Mouse (Mus musculus): ENCODE measurements around the gene Taok1. TPM values are rescaled to one million over a fixed set of nuclear protein-coding genes. Genes with fewer than 3 reads are reported as not detected.

Taok1 gene
- 38.5 to 46.5 TPM (median 44.7 TPM) in 4 replicates for total RNA-seq (2023; ENCODE audit: inconsistent age)

GRCm38 (mm10) chr11:77607538-77608455 is at the start of gene Taok1:
Gene Taok1 (minus strand): TSS chr11:77607815.

GRCm38 (mm10) chr11:77519043-77519442 is 88.6 kb downstream of the Taok1 start, which contains the start of gene Gm10392:
Gene Gm10392 (minus strand): TSS chr11:77519198.

GRCm38 (mm10) chr11:77515637-77516552 is 91.7 kb downstream of the Taok1 start, which contains the start of gene Trp53i13:
Gene Trp53i13 (minus strand): TSS chr11:77515980.

GRCm38 (mm10) chr11:77514832-77515636 is 92.6 kb downstream of the Taok1 start, which contains the start of gene Abhd15:
Gene Abhd15 (plus strand): TSS chr11:77515121.

GRCm38 (mm10) chr11:77493512-77494343 is 113.9 kb downstream of the Taok1 start, which contains the start of gene Git1:
Gene Git1 (plus strand): TSS chr11:77493562.

GRCm38 (mm10) chr11:77489591-77490235 is 117.9 kb downstream of the Taok1 start, which contains the start of gene Ankrd13b:
Gene Ankrd13b (minus strand): TSS chr11:77489678.

Other genes with a start within 250 kb of the Taok1 start
- 0.16 to 1.1 TPM (median 0.65 TPM) in 4 replicates for gene Coro6, start 145.4 kb downstream of the Taok1 start, total RNA-seq (2023; ENCODE audit: inconsistent age)
- gene Ankrd13b, start 118.1 kb downstream of the Taok1 start, total RNA-seq (2023; ENCODE audit: inconsistent age): 1.2 to 1.6 TPM (median 1.4 TPM) in 4 replicates
- 38.7 to 46.3 TPM (median 42.8 TPM) in 4 replicates for gene Git1, start 114.3 kb downstream of the Taok1 start, total RNA-seq (2023; ENCODE audit: inconsistent age)
- 0.18 to 0.63 TPM (median 0.50 TPM) in 4 replicates for gene Abhd15, start 92.7 kb downstream of the Taok1 start, total RNA-seq (2023; ENCODE audit: inconsistent age)
- 6.3 to 8.6 TPM (median 7.9 TPM) in 4 replicates for gene Trp53i13, start 91.8 kb downstream of the Taok1 start, total RNA-seq (2023; ENCODE audit: inconsistent age)
- 0.30 to 0.42 TPM in 2 of 4 replicates, not detected in the others for gene Gm10392, start 88.6 kb downstream of the Taok1 start, total RNA-seq (2023; ENCODE audit: inconsistent age)
- gene Nufip2, start 78.3 kb upstream of the Taok1 start, total RNA-seq (2023; ENCODE audit: inconsistent age): 98.3 to 111 TPM (median 102 TPM) in 4 replicates
- gene Cryba1, start 117.5 kb upstream of the Taok1 start, total RNA-seq (2023; ENCODE audit: inconsistent age): not detected in 4 replicates
- 108 to 136 TPM (median 132 TPM) in 4 replicates for gene Myo18a, start 155.4 kb upstream of the Taok1 start, total RNA-seq (2023; ENCODE audit: inconsistent age)
- gene Gm10277, start 179.9 kb upstream of the Taok1 start, total RNA-seq (2023; ENCODE audit: inconsistent age): not detected in 4 replicates